Mouse (Mus musculus) kidney, adult 2 months (tissue): ENCODE measurements around the gene Zfp286. TPM values are rescaled to one million over a fixed set of nuclear protein-coding genes. Genes with fewer than 3 reads are reported as not detected.

Experiments
- DNase-seq: peaks from one replicate; pipeline ENCODE4 v3.0.0; 2021
- H3K27ac ChIP-seq: fragments of 200-500 bp; 2 replicates; pipeline ENCODE4 v1.5.1; 2012; ENCODE audit warnings: low read depth, low read length, control low read depth, inconsistent platforms; ENCODE audit not compliant: insufficient read depth
- H3K27me3 ChIP-seq: fragments of 200-500 bp; replicated peaks from 2 replicates; pipeline ENCODE4 v1.6.1; 2012; ENCODE audit warnings: mild to moderate bottlenecking, moderate library complexity, low read length, inconsistent platforms; ENCODE audit not compliant: control insufficient read depth, insufficient read depth
- H3K36me3 ChIP-seq: fragments of 200-500 bp; 2 replicates; pipeline ENCODE4 v1.6.1; 2012; ENCODE audit warnings: mild to moderate bottlenecking, moderate library complexity, low read length, inconsistent platforms; ENCODE audit not compliant: control insufficient read depth, insufficient read depth
- H3K4me1 ChIP-seq: fragments of 200-500 bp; 2 replicates; pipeline ENCODE4 v1.6.1; 2011; ENCODE audit warnings: low read length; ENCODE audit not compliant: control insufficient read depth, insufficient read depth
- H3K4me3 ChIP-seq: fragments of 200-500 bp; 2 replicates; pipeline ENCODE4 v1.5.1; 2011; ENCODE audit warnings: mild to moderate bottlenecking, low read depth, low read length, control low read depth; ENCODE audit not compliant: insufficient read depth
- CTCF ChIP-seq: fragments of 200-500 bp; conservative IDR thresholded peaks from 2 replicates; pipeline ENCODE4 v1.5.1; 2011; ENCODE audit warnings: low read depth, mild to moderate bottlenecking, control low read depth, low read length, moderate library complexity, mixed read lengths; ENCODE audit not compliant: insufficient read depth, insufficient read length
- POLR2A ChIP-seq: fragments of 200-500 bp; IDR thresholded peaks from one replicate; pipeline ENCODE4 v1.6.1; 2011; ENCODE audit warnings: low read depth, low read length, control low read depth
- WGBS: fragments of 180-500 bp; shearing (Covaris S2); methylation state at CpG from one replicate; pipeline ENCODE4 v1.1.7; 2018; 5-methylcytosine and 5-hydroxymethylcytosine counted together
- polyA plus RNA-seq: library from polyadenylated mRNA; depleted of rRNA; stranded (reverse); fragments of >200 nt; gene quantifications from 2 replicates; pipeline ENCODE4 v1.2.3, GENCODE M21; 2012

The Zfp286 gene
- polyA plus RNA-seq, 1 experiment, result 0.83 TPM

DNA sequence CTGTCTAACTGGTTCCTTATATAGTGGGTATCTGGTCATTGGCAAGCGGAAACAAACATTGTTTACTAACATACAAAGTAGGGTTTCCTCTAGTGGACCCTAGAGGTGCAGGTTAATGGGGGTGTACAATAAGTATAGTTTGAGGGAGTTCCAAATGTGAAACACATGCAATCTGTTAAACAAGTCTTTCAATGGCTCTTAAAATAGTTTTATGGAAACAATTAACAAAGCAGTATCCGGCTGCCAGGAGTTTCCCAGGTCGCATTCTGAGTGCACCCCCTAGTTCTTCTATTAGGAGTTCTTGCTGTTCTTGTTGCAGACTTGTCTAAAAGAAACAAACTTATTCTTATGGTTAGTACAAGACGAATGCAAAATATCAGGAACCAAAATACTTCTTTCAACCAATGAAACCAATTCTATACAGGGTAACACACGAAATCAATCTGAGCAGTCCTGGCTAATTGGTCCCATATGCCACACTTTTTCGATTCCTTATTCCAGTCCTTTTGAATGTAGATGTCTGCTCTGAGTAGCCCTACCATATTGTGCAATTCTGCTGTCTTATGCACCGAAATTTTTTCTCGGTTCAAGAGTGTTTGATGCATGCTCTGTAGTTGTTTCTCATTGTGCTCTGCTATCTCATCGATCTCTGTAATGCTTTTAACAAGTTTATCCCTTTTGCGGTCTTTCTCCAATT lies 46.9 kb downstream of the Zfp286 start:
- DNase-seq, result no peak
- 77% methylated on average over 10 of the region's 10 CpGs for WGBS
- Histone ChIP-seq H3K27ac (no peak overlapping the region), H3K27me3 (no peaks in the 10 kb centered on the region; the same call in 1 of the 2 replicates), H3K36me3 (no peaks in the 10 kb centered on the region), H3K4me3 (no peak overlapping the region), H3K4me1 (no peaks in the 10 kb centered on the region)
- TF ChIP-seq CTCF, result no peak

DNA sequence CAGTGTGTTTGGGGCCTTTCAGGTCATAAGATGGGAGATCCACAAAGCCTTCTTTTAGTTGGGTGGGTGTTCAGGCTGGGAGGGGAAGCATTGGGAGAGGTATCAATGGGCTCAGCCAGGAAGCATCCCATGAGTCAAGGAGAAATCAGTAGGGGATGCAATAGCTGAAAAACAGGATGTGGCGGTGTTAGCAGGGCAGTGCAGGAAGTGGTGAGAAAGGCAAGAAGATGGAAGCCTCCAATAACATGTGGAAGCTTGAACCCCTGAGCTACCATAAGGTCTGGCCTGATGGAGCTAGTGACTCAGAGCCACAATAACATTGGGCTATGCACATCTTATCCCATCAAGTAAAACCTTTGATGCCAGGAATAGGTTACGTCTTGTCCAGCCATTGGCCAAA lies 48.1 kb downstream of the Zfp286 start:
- no peak for TF ChIP-seq POLR2A
- no peak for TF ChIP-seq CTCF
- Histone ChIP-seq H3K27me3 (no peaks in the 10 kb centered on the region; the same call in 1 of the 2 replicates), H3K4me3 (no peak overlapping the region), H3K27ac (no peak overlapping the region), H3K4me1 (no peaks in the 10 kb centered on the region), H3K36me3 (no peaks in the 10 kb centered on the region)
- no peak for DNase-seq
- 98% methylated on average over 2 of the region's 2 CpGs for WGBS

DNA sequence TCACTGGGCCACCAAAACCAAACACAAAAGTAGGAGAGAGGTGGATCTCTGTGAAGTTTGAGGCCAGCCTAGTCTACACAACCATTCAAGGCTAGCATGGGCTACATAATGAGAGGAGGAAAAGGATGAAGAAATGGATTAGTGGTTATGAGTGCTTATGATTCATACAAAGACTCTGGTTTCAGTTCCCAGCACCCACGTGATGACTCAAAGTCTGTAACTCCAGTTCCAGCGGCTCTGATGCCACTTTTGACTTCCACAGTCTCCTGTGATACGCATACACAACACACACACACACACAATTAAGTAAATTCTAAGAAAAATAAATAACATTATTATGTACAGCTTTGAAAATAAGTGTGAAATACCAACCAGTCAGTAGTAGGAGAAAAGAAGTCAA lies 56.6 kb downstream of the Zfp286 start:
- no peak overlapping the region for H3K4me3 ChIP-seq
- TF ChIP-seq CTCF, result no peak
- no peak for TF ChIP-seq POLR2A
- H3K27me3 ChIP-seq, result no peaks in the 10 kb centered on the region
- H3K4me1 ChIP-seq, result no peaks in the 10 kb centered on the region
- DNase-seq, result no peak
- H3K27ac ChIP-seq, result no peak overlapping the region
- 85% methylated on average over 3 of the region's 3 CpGs for WGBS
- H3K36me3 ChIP-seq, result no peaks in the 10 kb centered on the region

- TF ChIP-seq POLR2A, result no peak
- TF ChIP-seq CTCF, result no peak
- WGBS, result 16% methylated on average over 5 of the region's 5 CpGs
- Histone ChIP-seq H3K4me1 (no peaks in the 10 kb centered on the region), H3K27me3 (no peaks in the 10 kb centered on the region), H3K36me3 (no peaks in the 10 kb centered on the region), H3K27ac (no peak overlapping the region), H3K4me3 (peak overlapping the region; percentile 55)
- no peak for DNase-seq
Measured at GRCm38 (mm10) chr11:62732022-62732387, 57.3 kb downstream of the Zfp286 start.

DNA sequence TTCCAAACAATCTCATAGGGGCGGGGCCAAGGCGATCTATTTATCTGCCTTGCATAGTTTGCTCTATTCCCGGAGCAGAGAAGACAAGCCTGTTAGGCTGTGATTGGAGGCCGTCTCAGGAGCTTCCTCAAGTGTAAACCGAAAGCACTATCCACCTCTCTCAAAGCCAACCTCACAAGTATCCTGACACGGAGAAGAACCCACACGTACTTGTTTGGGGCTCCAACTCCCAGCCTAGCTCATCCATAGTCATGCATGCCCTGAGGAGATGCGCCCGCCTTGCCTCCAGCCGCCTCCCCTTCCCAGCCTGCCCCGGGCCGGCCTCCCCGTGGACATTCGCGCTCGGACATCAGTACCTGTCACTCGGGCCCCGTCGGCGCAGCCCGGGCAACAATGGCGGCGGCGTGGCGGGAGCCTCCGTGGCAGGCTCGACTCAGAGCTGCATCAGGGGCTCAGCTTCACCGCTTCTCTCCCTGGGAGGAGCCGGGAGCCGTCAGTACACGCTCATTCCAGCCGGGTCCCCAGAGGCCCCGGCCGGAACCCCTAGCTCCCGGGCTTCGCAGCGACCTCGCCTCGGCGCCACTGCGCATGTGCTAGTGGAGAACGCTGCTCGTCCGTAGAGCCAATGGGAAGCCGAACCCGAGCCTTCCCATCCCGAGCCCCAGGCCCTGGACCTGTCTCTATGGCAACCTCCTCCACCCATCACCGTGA lies 57.8 kb downstream of the Zfp286 start, which contains the start of gene Zfp287:
Gene Zfp287 (minus strand): TSS at position 595 of the 711 bp plus-strand sequence.
- TF ChIP-seq POLR2A (no peak), CTCF (no peak)
- WGBS, result under 1% methylated on average over 48 of the region's 48 CpGs
- Histone ChIP-seq H3K36me3 (no peaks in the 10 kb centered on the region), H3K27me3 (no peaks in the 10 kb centered on the region), H3K4me3 (peak within 1 kb of the TSS; percentile 55), H3K4me1 (no peaks in the 10 kb centered on the region), H3K27ac (peak within 1 kb of the TSS; percentile 1; the same call in 1 of the 2 replicates)
- DNase-seq, result peak; percentile 90

- no peaks in the 10 kb centered on the region for H3K4me1 ChIP-seq
- H3K36me3 ChIP-seq, result no peaks in the 10 kb centered on the region
- H3K27ac ChIP-seq, result no peak overlapping the region
- WGBS, result 93% methylated on average over 8 of the region's 8 CpGs
- no peak for DNase-seq
- H3K4me3 ChIP-seq, result no peak overlapping the region
- TF ChIP-seq CTCF (no peak), POLR2A (no peak)
- H3K27me3 ChIP-seq, result no peaks in the 10 kb centered on the region
Measured at GRCm38 (mm10) chr11:62728276-62728675, 61.0 kb downstream of the Zfp286 start.

DNA sequence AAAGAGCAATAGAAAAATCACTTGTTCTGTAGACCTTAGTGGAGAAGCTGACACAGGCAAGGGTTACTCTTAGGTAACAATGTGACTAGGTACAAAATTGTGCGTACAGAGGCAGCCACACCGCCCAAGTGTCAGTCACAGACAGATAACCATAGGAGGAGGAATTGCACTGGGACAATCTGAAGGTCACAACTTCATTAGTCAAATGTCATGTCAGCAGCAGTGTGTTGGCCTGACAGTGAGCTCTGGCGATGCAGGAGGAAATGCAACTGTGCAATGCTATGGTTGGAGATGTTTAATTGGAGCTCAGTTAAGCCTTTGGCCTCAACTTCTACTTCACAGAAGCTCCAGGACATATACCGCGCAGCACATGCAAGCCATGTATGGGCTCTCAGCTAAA lies 78.6 kb downstream of the Zfp286 start:
- Histone ChIP-seq H3K27ac (no peak overlapping the region), H3K4me1 (no peaks in the 10 kb centered on the region), H3K36me3 (no peaks in the 10 kb centered on the region), H3K4me3 (no peak overlapping the region), H3K27me3 (no peaks in the 10 kb centered on the region)
- WGBS, result 87% methylated on average over 5 of the region's 5 CpGs
- TF ChIP-seq CTCF (no peak), POLR2A (no peak)
- no peak for DNase-seq
